Mouse (Mus musculus) testis, adult 2 months (tissue): Measurements from ENCODE around the gene Gm37240. TPM values are rescaled to one million over a fixed set of nuclear protein-coding genes. Genes with fewer than 3 reads are reported as not detected.

Experiments used
- H3K27ac ChIP-seq: fragments of 200-500 bp; 2 replicates; pipeline ENCODE4 v1.5.1; 2012; ENCODE audit warnings: low read depth, low read length; ENCODE audit not compliant: control insufficient read depth, insufficient read depth
- H3K27me3 ChIP-seq: fragments of 200-500 bp; 2 replicates; pipeline ENCODE4 v1.6.1; 2012; ENCODE audit warnings: mild to moderate bottlenecking, low read length, moderate library complexity; ENCODE audit not compliant: control insufficient read depth, insufficient read depth
- H3K36me3 ChIP-seq: fragments of 200-500 bp; 2 replicates; pipeline ENCODE4 v1.6.1; 2012; ENCODE audit warnings: mild to moderate bottlenecking, low read length; ENCODE audit not compliant: control insufficient read depth, insufficient read depth
- H3K4me1 ChIP-seq: fragments of 200-500 bp; 2 replicates; pipeline ENCODE4 v1.6.1; 2012; ENCODE audit warnings: low read length; ENCODE audit not compliant: control insufficient read depth, insufficient read depth
- H3K4me3 ChIP-seq: fragments of 200-500 bp; 2 replicates; pipeline ENCODE4 v1.5.1; 2012; ENCODE audit warnings: low read depth, mild to moderate bottlenecking, low read length, moderate library complexity, mixed read lengths; ENCODE audit not compliant: control insufficient read depth
- CTCF ChIP-seq: fragments of 200-500 bp; IDR thresholded peaks from 2 replicates; pipeline ENCODE4 v1.5.1; 2012; ENCODE audit warnings: low read depth, mild to moderate bottlenecking, inconsistent platforms, low read length, moderate library complexity; ENCODE audit not compliant: control insufficient read depth, insufficient read depth, insufficient replicate concordance
- POLR2A ChIP-seq: fragments of 200-500 bp; IDR thresholded peaks from 2 replicates; pipeline ENCODE4 v1.6.1; 2012; ENCODE audit warnings: low read depth, mild to moderate bottlenecking, inconsistent platforms, low read length, moderate library complexity; ENCODE audit not compliant: control insufficient read depth
- polyA plus RNA-seq: library from polyadenylated mRNA; depleted of rRNA; stranded (reverse); fragments of >200 nt; gene quantifications from 2 replicates; pipeline ENCODE4 v1.2.3, GENCODE M21; 2012

The Gm37240 gene
- polyA plus RNA-seq, 1 experiment, result not detected

- no peaks in the 10 kb centered on the region for H3K4me1 ChIP-seq
- no peak overlapping the region for H3K4me3 ChIP-seq
- no peak for TF ChIP-seq CTCF
- no peak for TF ChIP-seq POLR2A
- H3K27ac ChIP-seq, result no peak overlapping the region
- H3K36me3 ChIP-seq, result no peaks in the 10 kb centered on the region
- no peaks in the 10 kb centered on the region for H3K27me3 ChIP-seq
Observed at GRCm38 (mm10) chr3:84703083-84703810, 1184.1 kb downstream of the Gm37240 start.

DNA sequence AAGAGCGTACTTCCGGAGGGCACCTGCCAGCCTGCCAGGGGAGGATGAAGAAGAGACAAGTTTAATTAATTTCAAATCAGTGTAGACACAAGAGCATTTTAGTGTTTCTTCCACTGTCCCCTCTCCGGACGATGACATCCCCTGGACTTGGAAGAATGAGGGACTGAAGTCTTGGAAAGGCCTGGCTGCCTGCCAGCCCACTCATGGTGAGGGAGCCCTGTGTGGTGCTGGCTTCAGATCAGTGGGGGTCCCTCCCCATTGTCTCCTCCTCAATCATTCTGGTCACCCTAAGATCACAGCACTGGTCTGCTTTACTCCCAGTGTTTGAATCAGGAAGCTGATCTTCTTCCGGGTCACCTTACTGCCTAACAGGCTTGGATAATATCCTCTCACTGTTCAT, 1185.4 kb downstream of the Gm37240 start:
- Histone ChIP-seq H3K4me1 (no peaks in the 10 kb centered on the region), H3K4me3 (no peak overlapping the region), H3K27ac (no peak overlapping the region), H3K36me3 (no peaks in the 10 kb centered on the region), H3K27me3 (no peaks in the 10 kb centered on the region)
- TF ChIP-seq POLR2A (no peak), CTCF (no peak)

GRCm38 (mm10) chr3:84701509-84701908, 1185.8 kb downstream of the Gm37240 start:
- Histone ChIP-seq H3K36me3 (no peaks in the 10 kb centered on the region), H3K4me1 (no peaks in the 10 kb centered on the region), H3K27ac (no peak overlapping the region), H3K4me3 (no peak overlapping the region), H3K27me3 (no peaks in the 10 kb centered on the region)
- TF ChIP-seq POLR2A (no peak), CTCF (no peak)

DNA sequence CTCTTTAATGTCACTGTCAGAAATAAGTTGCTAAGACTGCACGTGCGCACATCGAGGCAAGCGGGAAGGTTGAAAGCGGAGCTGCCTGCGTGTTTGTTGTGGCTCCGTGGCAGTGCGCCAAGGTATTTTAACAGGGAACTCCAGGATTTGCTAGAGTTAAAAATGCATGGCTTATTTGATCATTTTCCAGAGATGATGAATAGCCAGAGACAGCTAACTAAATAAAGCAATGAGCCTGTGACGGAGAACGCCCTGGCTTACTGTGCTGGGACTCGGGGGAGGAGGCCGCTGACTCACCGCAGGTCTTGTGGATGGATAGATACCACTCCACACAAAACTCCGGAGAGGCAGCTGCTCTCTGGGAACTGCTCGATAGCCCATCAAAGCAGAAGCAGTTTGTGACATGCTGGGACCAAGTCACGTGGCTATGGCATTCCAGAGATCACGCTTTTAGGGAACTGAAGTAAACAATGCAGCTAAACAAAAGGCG, 1190.8 kb downstream of the Gm37240 start:
- H3K27ac ChIP-seq, result no peak overlapping the region
- no peaks in the 10 kb centered on the region for H3K4me1 ChIP-seq
- H3K36me3 ChIP-seq, result no peaks in the 10 kb centered on the region
- no peak for TF ChIP-seq POLR2A
- no peak for TF ChIP-seq CTCF
- no peaks in the 10 kb centered on the region for H3K27me3 ChIP-seq
- H3K4me3 ChIP-seq, result no peak overlapping the region

DNA sequence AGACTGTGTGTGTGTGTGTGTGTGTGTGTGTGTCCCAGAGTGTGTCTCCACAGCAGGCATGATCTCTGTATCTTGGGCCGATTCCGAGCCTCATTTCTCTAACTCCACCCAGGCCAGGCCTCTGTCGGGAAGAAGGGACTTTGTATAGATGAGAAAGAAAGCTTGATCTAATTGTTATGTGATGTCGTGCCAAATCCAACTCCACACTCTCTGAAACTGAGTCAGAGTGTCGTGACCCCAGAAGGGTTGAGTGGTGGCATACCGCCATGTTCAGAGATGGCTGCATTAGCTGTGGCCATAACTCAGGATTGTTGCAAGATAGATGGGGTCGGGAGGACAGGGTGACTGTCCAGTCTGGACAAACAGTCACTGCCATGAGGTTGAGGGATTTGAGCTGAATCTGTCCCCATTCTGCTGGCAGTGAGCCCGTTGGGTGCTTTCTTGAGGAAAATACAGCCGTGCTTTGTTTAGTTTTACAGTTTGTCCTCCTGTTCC, 1191.4 kb downstream of the Gm37240 start:
- Histone ChIP-seq H3K4me3 (no peak overlapping the region), H3K27me3 (no peaks in the 10 kb centered on the region), H3K4me1 (no peaks in the 10 kb centered on the region), H3K27ac (no peak overlapping the region), H3K36me3 (no peaks in the 10 kb centered on the region)
- TF ChIP-seq CTCF, result no peak
- no peak for TF ChIP-seq POLR2A

- no peak overlapping the region for H3K4me3 ChIP-seq
- no peaks in the 10 kb centered on the region for H3K27me3 ChIP-seq
- no peaks in the 10 kb centered on the region for H3K36me3 ChIP-seq
- H3K4me1 ChIP-seq, result no peaks in the 10 kb centered on the region
- TF ChIP-seq CTCF (no peak), POLR2A (no peak)
- no peak overlapping the region for H3K27ac ChIP-seq
Observed at GRCm38 (mm10) chr3:84695418-84695817, 1191.9 kb downstream of the Gm37240 start.

DNA sequence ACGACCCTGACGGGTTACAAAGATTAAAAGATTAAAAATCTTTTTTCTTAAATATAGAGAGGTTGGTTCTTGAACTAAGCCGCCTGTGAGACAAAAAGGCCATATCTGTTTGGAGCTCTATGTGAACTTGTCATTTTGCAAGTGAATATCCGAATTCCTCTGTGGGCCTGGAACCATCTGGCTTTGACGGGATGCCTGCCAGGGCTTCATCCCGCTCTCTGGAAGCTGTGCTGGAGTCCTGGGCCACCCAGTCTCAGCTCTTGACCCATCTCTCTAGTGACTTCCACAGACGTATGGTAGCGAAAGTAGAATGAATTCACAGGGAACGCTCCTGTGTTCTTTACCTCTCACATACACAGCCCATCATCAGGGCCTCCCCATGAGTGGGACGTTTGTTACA, 1193.4 kb downstream of the Gm37240 start:
- H3K36me3 ChIP-seq, result no peaks in the 10 kb centered on the region
- H3K4me3 ChIP-seq, result no peak overlapping the region

More for the DNA sequence above, 1193.4 kb downstream of the Gm37240 start:
- Histone ChIP-seq H3K27ac (no peak overlapping the region), H3K4me1 (no peaks in the 10 kb centered on the region), H3K27me3 (no peaks in the 10 kb centered on the region)
- no peak for TF ChIP-seq POLR2A
- TF ChIP-seq CTCF, result no peak
